Mouse (Mus musculus) limb, embryonic 12.5 days (tissue): ENCODE data around the gene Hbq1b. TPM values are rescaled to one million over a fixed set of nuclear protein-coding genes. Genes with fewer than 3 reads are reported as not detected.
A peak's percentile ranks its signal among the peaks of the same experiment; 100 is the strongest.
"Not testable (repeated sequence)": the region's sequence is repeated elsewhere in the genome, so short reads cannot be mapped to it uniquely, and the experiment has no call there.

Source experiments
- ATAC-seq: fragments of 200-750 bp; cut with Nextera tagmentation; 2 replicates; pipeline ENCODE4 v1.8.0; 2017; ENCODE audit warnings: low read depth, moderate TSS enrichment; ENCODE audit not compliant: insufficient number of reproducible peaks, insufficient read depth, low FRiP score, low TSS enrichment
- H3K27ac ChIP-seq: fragments of 300-500 bp; sonication (generic); 2 replicates; pipeline ENCODE4 v1.5.1; 2016; ENCODE audit warnings: mild to moderate bottlenecking, moderate library complexity
- H3K27me3 ChIP-seq: fragments of 300-500 bp; sonication (generic); 2 replicates; pipeline ENCODE4 v1.6.1; 2016; ENCODE audit warnings: mild to moderate bottlenecking, moderate library complexity
- H3K36me3 ChIP-seq: fragments of 300-500 bp; sonication (generic); 2 replicates; pipeline ENCODE4 v1.6.1; 2016; ENCODE audit warnings: mild to moderate bottlenecking, moderate library complexity
- H3K4me1 ChIP-seq: fragments of 300-500 bp; sonication (generic); replicated peaks from 2 replicates; pipeline ENCODE4 v1.6.1; 2016
- H3K4me2 ChIP-seq: fragments of 300-500 bp; sonication (generic); 2 replicates; pipeline ENCODE4 v1.6.1; 2016; ENCODE audit warnings: mild to moderate bottlenecking, moderate library complexity
- H3K4me3 ChIP-seq: fragments of 300-500 bp; sonication (generic); replicated peaks from 2 replicates; pipeline ENCODE4 v1.5.1; 2016; ENCODE audit warnings: mild to moderate bottlenecking
- H3K9ac ChIP-seq: fragments of 300-500 bp; sonication (generic); replicated peaks from 2 replicates; pipeline ENCODE4 v1.6.1; 2016; ENCODE audit warnings: mild to moderate bottlenecking, moderate library complexity
- H3K9me3 ChIP-seq: fragments of 300-500 bp; sonication (generic); 2 replicates; pipeline ENCODE4 v1.6.1; 2016; ENCODE audit warnings: mild to moderate bottlenecking, moderate library complexity
- WGBS: fragments of 180-500 bp; shearing (Covaris S2); methylation state at CpG from one replicate; pipeline ENCODE4 v1.1.7; 2016; 5-methylcytosine and 5-hydroxymethylcytosine counted together
- polyA plus RNA-seq: library from polyadenylated mRNA; unstranded; fragments of >200 nt; fragmentation: Nextera tagmentation; extraction: Ambion mirVana; gene quantifications from 2 replicates; pipeline ENCODE4 v1.2.1, GENCODE M21; 2016

Hbq1b gene
- polyA plus RNA-seq, 1 experiment from 2014 or later, result 3.9 TPM

DNA sequence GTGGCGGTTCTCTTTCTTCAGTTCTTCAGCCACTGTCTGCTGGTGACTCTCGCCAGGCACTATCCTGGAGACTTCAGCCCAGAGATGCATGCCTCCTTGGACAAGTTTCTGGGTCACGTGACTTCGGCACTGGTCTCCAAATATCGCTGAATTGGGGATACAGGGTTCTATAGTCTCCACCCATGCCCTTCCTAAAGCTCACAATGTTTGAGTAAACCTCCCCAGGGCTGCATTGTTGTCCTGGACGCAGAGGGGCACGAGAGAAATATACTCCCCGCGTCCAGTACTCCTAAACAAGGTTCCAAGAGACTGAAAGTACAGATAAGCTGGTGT is 694 bp downstream of the Hbq1b start:
- ATAC-seq, result no peak
- Histone ChIP-seq H3K27me3 (peaks cover 14% of the 10 kb centered on the region), H3K4me2 (peak overlapping the region; percentile 59; the same call in 1 of the 2 replicates), H3K9ac (no peak overlapping the region), H3K4me3 (no peak overlapping the region), H3K9me3 (no peaks in the 10 kb centered on the region), H3K36me3 (no peaks in the 10 kb centered on the region), H3K4me1 (no peaks in the 10 kb centered on the region), H3K27ac (no peak overlapping the region)
- WGBS, result 69% methylated on average over 9 of the region's 9 CpGs

DNA sequence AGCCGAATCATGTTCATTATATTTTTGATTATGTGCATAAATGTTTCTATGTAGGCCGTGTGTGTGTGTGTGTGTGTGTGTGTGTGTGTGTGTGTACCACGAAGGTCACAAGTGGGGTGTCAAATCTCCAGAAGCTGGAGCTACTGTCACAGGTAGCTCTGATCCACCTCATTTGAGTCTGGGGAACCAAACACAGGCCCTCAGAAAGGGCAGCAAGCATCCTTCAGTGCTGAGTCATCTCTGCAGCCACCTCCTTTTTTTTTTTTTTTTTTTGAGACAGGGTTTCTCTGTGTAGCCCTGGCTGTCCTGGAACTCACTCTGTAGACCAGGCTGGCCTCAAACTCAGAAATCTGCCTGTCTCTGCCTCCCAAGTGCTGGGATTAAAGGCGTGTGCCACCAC is 6.1 kb downstream of the Hbq1b start:
- ATAC-seq, H3K4me3 ChIP-seq, H3K36me3 ChIP-seq, H3K4me1 ChIP-seq, H3K27ac ChIP-seq, H3K4me2 ChIP-seq, H3K9ac ChIP-seq, H3K9me3 ChIP-seq, H3K27me3 ChIP-seq: not testable (repeated sequence)
- 85% methylated on average over 4 of the region's 4 CpGs for WGBS

DNA sequence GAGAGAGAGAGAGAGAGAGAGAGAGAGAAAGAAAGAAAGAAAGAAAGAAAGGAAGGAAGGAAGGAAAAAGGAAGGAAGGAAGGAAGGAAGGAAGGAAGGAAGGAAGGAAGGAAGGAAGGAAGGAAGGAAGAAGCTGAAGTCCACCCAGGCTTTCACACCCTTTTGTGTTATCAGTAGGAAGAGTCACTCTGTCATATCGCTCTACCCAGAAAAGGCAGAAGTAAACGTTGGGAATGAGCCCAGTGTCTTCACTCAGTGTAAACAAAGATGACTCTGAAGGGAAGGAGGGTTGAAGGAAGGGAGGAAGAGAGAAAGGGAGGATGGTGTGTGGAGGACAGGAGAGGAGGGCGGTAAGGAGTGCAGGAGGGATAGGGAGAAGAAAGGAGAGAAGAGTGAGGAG is 6.7 kb downstream of the Hbq1b start:
- not testable (repeated sequence) for H3K4me1 ChIP-seq, ATAC-seq, H3K36me3 ChIP-seq, H3K4me2 ChIP-seq, H3K4me3 ChIP-seq, H3K9ac ChIP-seq, H3K27ac ChIP-seq, H3K27me3 ChIP-seq, H3K9me3 ChIP-seq
- WGBS, result 66% methylated on average over 3 of the region's 3 CpGs

DNA sequence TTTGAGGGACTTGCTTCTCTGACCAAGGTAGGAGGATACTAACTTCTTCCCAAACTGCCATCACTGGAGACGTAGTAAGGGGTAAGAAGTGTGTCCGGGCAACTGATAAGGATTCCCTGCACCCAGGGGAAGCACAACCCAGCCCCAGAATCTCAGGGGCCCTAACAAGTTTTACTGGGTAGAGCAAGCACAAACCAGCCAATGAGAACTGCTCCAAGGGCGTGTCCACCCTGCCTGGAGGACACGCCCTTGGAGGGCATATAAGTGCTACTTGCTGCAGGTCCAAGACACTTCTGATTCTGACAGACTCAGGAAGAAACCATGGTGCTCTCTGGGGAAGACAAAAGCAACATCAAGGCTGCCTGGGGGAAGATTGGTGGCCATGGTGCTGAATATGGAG is 9.4 kb downstream of the Hbq1b start, which contains the start of gene Hba-a2:
Hba-a2 (plus strand) TSS at position 287 of the 400 bp plus-strand sequence.
- not testable (repeated sequence) for H3K4me1 ChIP-seq, H3K9me3 ChIP-seq, H3K9ac ChIP-seq, H3K27me3 ChIP-seq, H3K4me3 ChIP-seq, H3K36me3 ChIP-seq, H3K27ac ChIP-seq, H3K4me2 ChIP-seq
- ATAC-seq, result 0 out of 2 replicates have a peak, but pooled peaks have one; percentile 57
- WGBS, result no CpG with 5 or more reads among the region's 4 CpGs

DNA sequence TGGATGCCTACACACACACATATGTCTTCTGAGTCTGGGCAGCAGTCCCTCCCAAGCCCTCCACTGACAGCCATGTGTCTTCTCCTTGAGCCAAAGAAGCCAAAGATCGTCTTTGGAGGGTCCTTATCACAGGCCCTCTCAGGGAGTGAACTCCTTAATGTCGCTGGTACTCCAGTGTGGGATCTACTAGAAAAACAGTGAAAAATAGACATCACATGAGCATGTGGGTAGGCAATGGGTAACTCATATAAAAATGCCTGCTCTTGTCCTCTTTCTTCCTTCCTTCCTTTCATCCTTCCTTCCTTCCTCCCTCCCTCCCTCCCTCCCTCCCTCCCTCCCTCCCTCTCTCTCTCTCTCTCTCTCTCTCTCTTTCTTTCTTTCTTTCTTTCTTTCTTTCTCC is 10.7 kb downstream of the Hbq1b start:
- not testable (repeated sequence) for H3K4me1 ChIP-seq, H3K36me3 ChIP-seq, H3K27ac ChIP-seq, H3K9ac ChIP-seq, H3K9me3 ChIP-seq, ATAC-seq, H3K4me3 ChIP-seq, H3K4me2 ChIP-seq
- WGBS, result 40% methylated on average over 2 of the region's 2 CpGs
- H3K27me3 ChIP-seq, result peaks cover 13% of the 10 kb centered on the region

DNA sequence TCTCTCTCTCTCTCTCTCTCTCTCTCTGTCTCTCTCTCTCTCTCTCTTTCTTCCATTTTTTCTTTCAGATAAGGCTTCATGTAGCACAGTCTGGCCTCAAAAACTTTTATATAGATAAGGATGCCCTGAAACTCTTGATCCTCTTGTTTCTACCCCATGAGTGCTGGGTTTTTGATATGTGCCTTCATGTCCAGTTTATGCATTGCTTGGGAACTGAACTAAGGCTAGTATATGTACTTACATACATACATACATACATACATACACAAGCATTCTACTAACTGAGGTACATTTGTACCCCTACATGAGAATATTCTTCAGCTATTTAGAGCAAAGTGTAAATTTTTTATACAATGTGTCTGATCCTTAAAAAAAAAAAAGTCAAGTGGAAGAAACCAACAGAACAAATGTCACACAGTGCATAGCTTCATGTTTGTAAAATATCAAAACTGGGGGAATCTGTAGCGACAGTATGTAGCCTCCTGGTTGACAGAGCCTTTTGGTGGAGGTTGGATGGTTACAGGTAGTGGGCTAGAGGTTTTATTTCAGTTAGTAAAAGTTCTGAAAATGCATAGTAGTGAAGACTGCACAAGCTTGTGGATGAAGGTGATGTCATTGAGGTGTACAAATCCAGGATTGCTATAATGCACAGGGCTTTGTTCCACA is 11.2 kb downstream of the Hbq1b start:
- Histone ChIP-seq H3K27me3 (peaks cover 17% of the 10 kb centered on the region), H3K4me1 (no peaks in the 10 kb centered on the region), H3K4me3 (no peak overlapping the region), H3K9ac (no peak overlapping the region), H3K4me2 (no peak overlapping the region), H3K27ac (no peak overlapping the region), H3K36me3 (no peaks in the 10 kb centered on the region), H3K9me3 (no peaks in the 10 kb centered on the region)
- ATAC-seq, result no peak
- 83% methylated on average over 1 of the region's 1 CpGs for WGBS

DNA sequence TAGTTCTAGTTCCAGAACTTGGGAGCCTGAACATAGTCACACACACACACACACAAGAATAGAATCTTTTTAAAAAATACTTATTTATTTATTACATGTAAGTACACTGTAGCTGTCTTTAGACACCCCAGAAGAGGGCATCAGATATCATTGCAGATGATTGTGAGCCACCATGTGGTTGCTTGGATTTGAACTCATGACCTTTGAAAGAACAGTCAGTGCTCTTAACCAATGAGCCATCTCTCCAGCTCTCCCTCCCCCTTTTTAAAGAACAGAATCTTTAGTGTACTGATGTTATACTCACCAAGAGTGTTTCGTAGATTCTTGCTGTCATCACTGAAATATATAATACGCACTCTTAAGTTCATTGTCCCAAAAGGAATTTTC is 11.8 kb downstream of the Hbq1b start:
- ATAC-seq, result no peak
- WGBS, result 91% methylated on average over 2 of the region's 2 CpGs
- no peak overlapping the region for H3K4me2 ChIP-seq

DNA sequence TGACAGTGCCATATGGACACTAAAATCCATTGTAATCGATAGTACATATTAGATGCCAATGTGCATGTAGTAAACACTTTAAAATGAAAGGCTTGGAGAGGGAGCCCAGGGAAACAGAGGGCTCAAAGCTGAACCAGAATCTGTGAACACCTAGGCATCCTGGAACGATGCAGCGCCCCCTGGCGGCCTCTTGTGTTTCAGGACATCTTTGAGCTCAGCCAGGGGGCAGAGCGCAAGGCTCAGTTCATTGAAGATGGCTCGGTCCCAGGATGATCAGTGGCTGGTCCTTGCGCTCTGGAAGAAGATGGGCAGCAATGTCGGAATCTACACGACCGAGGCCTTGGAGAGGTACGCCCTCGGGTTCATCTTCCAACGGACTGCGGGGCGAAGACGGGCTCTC is 13.1 kb downstream of the Hbq1b start, which contains the start of gene Hbq1a:
Hbq1a (plus strand) TSS at position 205 of the 400 bp plus-strand sequence.
- not testable (repeated sequence) for H3K9ac ChIP-seq, H3K9me3 ChIP-seq, H3K27ac ChIP-seq, H3K4me1 ChIP-seq, ATAC-seq, H3K36me3 ChIP-seq
- WGBS, result 5% methylated on average over 16 of the region's 16 CpGs
- Histone ChIP-seq H3K4me2 (peak within 1 kb of the TSS; percentile 54), H3K27me3 (peaks cover 26% of the 10 kb centered on the region), H3K4me3 (peak within 1 kb of the TSS; percentile 32)

More for the DNA sequence above, 11.8 kb downstream of the Hbq1b start:
- Histone ChIP-seq H3K9me3 (no peaks in the 10 kb centered on the region), H3K4me3 (no peak overlapping the region), H3K27me3 (peaks cover 22% of the 10 kb centered on the region), H3K36me3 (no peaks in the 10 kb centered on the region), H3K4me1 (no peaks in the 10 kb centered on the region), H3K27ac (no peak overlapping the region), H3K9ac (no peak overlapping the region)

DNA sequence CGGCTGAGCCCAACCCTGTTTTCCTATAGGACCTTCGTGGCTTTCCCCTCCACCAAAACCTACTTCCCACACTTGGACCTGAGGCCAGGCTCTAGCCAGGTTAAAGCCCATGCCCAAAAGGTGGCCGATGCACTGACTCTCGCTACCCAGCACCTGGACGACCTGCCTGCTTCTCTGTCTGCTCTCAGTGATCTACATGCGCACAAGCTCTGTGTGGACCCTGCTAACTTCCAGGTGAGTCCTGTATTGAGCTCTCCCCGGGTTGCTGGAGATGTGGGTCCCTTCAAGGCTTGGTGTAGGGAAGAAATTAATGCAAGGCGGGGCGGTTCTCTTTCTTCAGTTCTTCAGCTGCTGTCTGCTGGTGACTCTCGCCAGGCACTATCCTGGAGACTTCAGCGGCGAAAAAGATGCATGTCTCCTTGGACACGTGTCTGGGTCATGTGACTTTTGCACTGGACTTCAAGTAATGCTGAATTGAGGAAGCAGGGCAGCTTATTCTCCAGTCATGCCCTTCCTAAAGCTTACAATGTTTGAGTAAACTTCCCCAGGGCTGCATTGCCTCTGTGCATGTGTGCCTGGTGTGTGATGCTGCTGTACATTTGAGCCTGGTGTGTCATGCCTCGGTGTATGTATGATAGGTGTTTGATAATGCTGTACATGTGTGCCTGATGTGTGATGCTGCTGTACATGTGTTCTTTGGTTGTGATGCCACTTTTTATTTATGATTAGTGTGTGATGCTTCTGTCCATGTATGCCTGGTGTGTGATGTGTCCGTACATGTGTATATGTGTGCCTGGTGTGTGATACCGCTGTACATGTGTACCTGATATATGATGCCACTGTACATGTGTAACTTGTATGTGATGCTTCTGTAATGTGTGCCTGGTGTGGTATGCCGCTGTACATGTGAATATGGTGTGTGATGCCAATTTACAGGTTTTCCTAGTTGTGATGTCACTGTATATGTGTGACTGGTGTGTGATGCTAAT is 13.8 kb downstream of the Hbq1b start:
- no peak overlapping the region for H3K9ac ChIP-seq
- H3K27ac ChIP-seq, result no peak overlapping the region
- H3K27me3 ChIP-seq, result peaks cover 26% of the 10 kb centered on the region
- no peaks in the 10 kb centered on the region for H3K9me3 ChIP-seq
- H3K36me3 ChIP-seq, result no peaks in the 10 kb centered on the region
- no peak for ATAC-seq
- H3K4me1 ChIP-seq, result no peaks in the 10 kb centered on the region
- whole genome bisulfite sequencing, result 50% methylated on average over 15 of the region's 17 CpGs
- H3K4me3 ChIP-seq, result peak overlapping the region; percentile 32
- H3K4me2 ChIP-seq, result peak overlapping the region; percentile 54

DNA sequence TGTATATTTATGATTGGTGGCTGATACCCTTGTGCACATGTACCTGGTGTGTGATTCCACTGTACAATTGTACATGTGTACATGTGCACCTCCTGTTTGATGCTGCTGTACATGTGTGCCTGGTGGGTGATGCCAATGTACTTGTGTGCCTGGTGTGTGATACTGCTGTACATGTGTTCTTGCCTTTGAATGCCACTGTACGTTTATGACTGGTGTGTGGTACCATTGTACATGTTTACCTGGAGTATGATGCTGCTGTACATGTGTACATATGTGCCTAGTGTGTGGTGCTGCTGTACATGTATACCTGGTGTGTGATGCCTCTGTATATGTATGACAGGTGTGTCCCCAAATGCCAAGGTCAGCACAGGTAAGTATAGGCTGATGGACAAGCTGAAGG is 14.7 kb downstream of the Hbq1b start:
- H3K9me3 ChIP-seq, result no peaks in the 10 kb centered on the region
- H3K27me3 ChIP-seq, result peaks cover 26% of the 10 kb centered on the region
- no peak overlapping the region for H3K9ac ChIP-seq
- WGBS, result 78% methylated on average over 1 of the region's 1 CpGs
- H3K27ac ChIP-seq, result no peak overlapping the region
- no peak overlapping the region for H3K4me3 ChIP-seq
- no peak for ATAC-seq
- H3K4me2 ChIP-seq, result no peak overlapping the region
- H3K36me3 ChIP-seq, result no peaks in the 10 kb centered on the region
- no peaks in the 10 kb centered on the region for H3K4me1 ChIP-seq

DNA sequence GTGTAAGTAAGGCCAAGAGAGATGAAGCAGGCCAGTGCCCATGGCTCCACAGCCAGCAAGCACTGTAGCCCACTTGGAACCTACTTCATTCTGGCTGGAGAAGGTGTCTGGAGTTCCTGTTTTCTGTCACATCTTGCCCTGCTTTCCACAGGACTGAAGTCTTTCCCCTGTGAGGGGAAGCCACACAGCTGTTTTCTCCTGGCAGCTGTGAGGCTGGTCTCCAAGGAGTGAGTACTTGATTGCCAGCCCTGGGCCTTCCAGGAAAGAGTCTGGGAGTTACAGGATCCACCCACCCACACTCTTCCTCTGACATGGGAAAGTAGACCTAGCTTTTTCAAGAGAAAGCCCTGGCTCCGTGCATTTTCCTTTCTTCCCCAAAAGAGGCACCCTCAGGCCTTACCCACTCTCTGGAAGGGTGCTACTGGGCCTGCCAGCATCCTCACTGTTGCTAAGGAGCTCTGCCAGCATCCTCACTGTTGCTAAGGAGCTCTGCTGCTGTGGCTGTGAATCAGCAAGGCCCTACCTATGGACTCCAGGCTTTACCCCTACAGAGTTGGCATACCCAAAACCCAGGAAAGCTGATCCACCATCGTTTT is 16.2 kb downstream of the Hbq1b start:
- H3K4me1 ChIP-seq, result no peaks in the 10 kb centered on the region
- H3K9ac ChIP-seq, result no peak overlapping the region
- H3K27ac ChIP-seq, result no peak overlapping the region
- H3K4me2 ChIP-seq, result no peak overlapping the region
- no peaks in the 10 kb centered on the region for H3K9me3 ChIP-seq
- H3K36me3 ChIP-seq, result no peaks in the 10 kb centered on the region
- H3K4me3 ChIP-seq, result no peak overlapping the region
- WGBS, result 42% methylated on average over 2 of the region's 2 CpGs
- no peak for ATAC-seq
- H3K27me3 ChIP-seq, result peaks cover 26% of the 10 kb centered on the region
